Mouse (Mus musculus) liver, postnatal 0 days (tissue): ENCODE measurements around the gene Mmp23.

Source experiments
- CTCF ChIP-seq: sonication (generic); IDR thresholded peaks from 2 replicates; pipeline ENCODE4 v1.5.1; 2016; ENCODE audit warnings: antibody characterized with exemption, low read depth
- EP300 ChIP-seq: IDR thresholded peaks from 2 replicates; pipeline ENCODE4 v1.6.1; 2016; ENCODE audit warnings: antibody characterized with exemption, low read depth, mild to moderate bottlenecking

DNA sequence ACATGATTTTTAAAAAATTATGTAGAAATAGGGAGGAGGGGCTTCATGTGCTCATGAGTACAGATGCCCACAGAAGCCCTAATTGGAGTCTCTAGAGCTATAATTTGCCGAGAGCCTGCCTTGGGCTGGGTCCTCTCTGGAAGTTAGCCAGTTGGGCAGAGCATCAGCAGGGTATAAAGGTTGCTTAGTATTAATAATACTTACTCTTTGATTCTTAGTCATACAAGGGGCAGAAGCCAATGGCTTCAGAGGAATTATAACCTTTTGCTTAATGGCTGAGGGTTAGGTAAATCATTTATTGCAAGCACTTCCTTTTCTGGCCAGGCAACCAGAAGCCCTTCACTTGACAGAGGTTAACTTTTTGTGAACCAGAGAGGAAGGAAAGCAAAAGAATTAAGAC lies 9.7 kb downstream of the Mmp23 start:
- TF ChIP-seq CTCF (no peak), EP300 (no peak)
